Mouse (Mus musculus): ENCODE data around the gene Defb25. TPM values are rescaled to one million over a fixed set of nuclear protein-coding genes. Genes with fewer than 3 reads are reported as not detected.

The Defb25 gene
- polyA plus RNA-seq, 1 experiment from 2014 or later: 2.0 TPM

DNA sequence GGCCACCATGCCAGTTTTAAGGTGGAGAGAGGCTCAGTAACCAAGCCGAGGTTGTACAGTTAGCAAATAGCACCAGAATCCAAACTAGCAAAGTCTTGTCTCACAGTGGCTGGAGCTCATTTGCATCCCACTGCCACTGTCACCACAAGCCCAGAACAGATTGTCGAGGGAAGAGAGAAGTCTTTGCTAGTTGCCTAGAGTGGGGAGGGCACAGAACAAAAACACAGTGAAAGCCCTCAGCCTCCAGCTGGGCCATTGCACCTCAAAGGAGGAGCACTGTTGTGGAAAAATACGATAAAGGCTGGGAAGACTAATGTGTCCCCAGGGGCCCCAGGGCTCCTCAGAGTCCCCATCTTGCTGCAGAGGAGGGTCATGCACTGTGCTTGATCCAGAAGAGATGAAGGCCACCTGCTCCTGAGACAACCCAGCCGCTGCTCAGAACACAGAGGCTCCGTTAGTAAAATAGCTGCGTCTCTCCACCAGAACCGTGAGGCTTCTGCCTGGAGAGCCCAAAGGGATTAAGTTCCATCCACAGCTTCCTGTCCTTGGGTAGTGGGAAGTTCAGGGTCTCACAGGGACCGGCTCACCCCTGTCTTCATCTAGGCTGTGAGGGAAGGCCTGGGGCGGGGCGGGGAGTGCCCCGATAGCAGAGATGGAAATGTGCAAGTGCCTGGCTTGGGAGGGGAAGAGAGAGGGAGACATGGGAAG, 16.7 kb upstream of the Defb25 start:
- 42% methylated on average over 11 of the region's 11 CpGs for WGBS
- no peak for ATAC-seq (ENCODE audit: low FRiP score, low read depth)
- H3K27ac ChIP-seq: no peak overlapping the region; the same call in 1 of the 2 replicates

DNA sequence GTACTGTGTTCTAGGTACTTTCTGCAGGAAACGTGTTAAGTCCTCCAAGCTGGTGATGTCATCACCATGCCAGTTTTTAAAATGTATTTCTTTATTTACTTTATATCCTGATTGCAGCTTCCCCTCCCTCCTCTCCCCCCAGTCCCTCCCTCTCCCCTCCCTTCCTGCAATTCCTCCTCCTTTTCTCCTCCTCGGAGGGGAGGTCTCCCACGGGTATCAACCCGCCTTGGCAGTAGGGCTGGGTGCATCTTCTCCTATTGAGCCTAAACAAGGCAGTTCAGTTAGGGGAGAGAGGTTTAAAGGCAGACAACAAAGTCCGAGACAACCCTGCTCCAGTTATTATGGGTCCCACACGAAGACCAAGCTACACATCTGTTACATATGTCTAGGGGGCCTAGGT, 16.0 kb upstream of the Defb25 start:
- H3K9ac ChIP-seq: no peak overlapping the region
- H3K4me2 ChIP-seq (replicated peaks): no peak overlapping the region
- peaks cover 5% of the 10 kb centered on the region; the same call in 1 of the 2 replicates for H3K27me3 ChIP-seq
- ATAC-seq (ENCODE audit: low FRiP score, low read depth): no peak
- H3K27ac ChIP-seq: no peak overlapping the region
- WGBS: 63% methylated on average over 6 of the region's 6 CpGs
- H3K9me3 ChIP-seq: no peaks in the 10 kb centered on the region
- peaks cover 12% of the 10 kb centered on the region; the same call in 1 of the 2 replicates for H3K4me1 ChIP-seq
- no peak overlapping the region for H3K4me3 ChIP-seq
- H3K36me3 ChIP-seq: no peaks in the 10 kb centered on the region

More for the DNA sequence above, 16.7 kb upstream of the Defb25 start:
- Histone ChIP-seq H3K9me3 (no peaks in the 10 kb centered on the region), H3K4me3 (no peak overlapping the region), H3K9ac (no peak overlapping the region), H3K27me3 (peaks cover 1% of the 10 kb centered on the region; the same call in 1 of the 2 replicates), H3K36me3 (no peaks in the 10 kb centered on the region), H3K4me2 (replicated peaks) (no peak overlapping the region), H3K4me1 (peaks cover 12% of the 10 kb centered on the region; the same call in 1 of the 2 replicates)

DNA sequence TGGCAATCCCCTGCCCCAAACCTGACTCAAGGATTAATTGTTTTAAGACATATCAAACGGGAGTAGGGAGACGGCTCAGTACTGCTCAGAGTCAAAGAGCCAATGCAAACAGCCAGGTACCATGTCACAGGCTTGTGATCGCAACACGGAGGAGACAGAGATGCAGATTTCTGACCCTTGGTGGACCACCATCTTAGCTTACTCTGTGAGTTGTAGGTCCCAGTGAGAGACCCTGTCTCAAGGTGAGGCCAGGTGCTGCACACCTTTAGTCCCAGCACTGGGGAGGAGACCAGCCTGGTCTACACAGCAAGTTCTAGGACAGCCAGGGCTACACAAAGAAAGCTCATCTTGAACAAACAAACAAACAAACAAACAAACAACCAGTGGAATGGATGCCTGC, 14.5 kb upstream of the Defb25 start:
- peaks cover 8% of the 10 kb centered on the region; the same call in 1 of the 2 replicates for H3K27me3 ChIP-seq
- no peak for ATAC-seq (ENCODE audit: low FRiP score, low read depth)
- H3K4me1 ChIP-seq: peaks cover 22% of the 10 kb centered on the region
- no peak overlapping the region for H3K4me3 ChIP-seq
- H3K36me3 ChIP-seq: no peaks in the 10 kb centered on the region
- H3K27ac ChIP-seq: no peak overlapping the region
- no peak overlapping the region for H3K9ac ChIP-seq
- no peaks in the 10 kb centered on the region for H3K9me3 ChIP-seq
- 80% methylated on average over 4 of the region's 4 CpGs for WGBS
- no peak overlapping the region for H3K4me2 ChIP-seq (replicated peaks)

DNA sequence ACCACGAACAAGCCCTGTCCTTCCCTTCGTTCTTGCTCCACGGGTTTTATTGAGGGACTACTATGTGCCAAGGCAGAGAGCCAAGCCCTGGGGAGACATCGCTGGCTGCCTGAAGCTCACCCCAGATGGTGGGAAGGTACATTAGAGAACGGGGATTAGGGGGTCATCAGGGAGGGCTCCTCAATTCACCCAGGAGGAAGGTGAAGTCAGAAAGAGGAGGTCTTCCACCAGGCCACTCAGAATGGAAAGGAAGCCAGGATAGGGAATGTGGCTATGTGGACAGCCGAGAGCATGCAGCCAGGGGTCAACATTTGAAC, 14.1 kb upstream of the Defb25 start:
- Histone ChIP-seq H3K4me1 (peaks cover 26% of the 10 kb centered on the region), H3K27me3 (peaks cover 8% of the 10 kb centered on the region; the same call in 1 of the 2 replicates), H3K36me3 (no peaks in the 10 kb centered on the region), H3K9ac (no peak overlapping the region), H3K27ac (peak overlapping the region; percentile 55; the same call in 1 of the 2 replicates), H3K4me3 (no peak overlapping the region), H3K9me3 (no peaks in the 10 kb centered on the region), H3K4me2 (replicated peaks) (no peak overlapping the region)
- 76% methylated on average over 6 of the region's 6 CpGs for WGBS
- no peak for ATAC-seq (ENCODE audit: low FRiP score, low read depth)

DNA sequence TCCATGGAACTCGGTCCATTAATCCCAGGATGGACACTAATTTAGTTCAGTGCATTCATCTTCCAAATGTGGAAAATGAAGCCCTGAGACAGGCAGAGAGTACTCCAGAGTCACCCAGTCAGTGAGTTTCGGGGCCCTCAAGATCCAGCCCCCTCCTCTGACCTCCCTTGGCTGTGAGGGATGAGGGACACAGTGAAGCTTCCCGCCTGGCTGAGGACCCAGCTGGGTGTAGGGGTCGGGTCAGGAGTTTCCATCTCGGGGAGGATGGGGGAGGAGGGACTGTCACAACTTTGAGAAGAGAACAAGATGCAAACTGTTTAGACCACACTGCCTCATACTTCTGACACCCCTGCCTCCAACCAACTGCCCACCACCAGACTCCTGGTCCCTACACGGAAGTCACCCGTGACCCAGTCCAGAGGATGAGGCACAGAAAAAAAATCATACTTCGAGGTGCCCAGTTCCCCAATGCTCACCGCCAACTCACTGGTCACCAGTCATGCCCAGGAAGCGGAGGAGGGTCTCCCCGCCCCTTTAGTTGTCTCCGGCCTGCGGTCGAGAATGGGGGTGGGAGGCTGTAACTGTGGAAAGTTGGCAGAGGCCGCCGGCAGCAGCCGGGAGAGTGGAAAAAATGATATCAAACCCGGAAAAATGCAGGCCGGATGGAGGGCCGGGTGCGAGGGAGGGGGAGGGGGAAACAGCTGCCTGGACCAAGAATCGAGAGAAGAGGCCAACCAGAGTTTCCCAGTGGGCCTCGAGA, 13.6 kb upstream of the Defb25 start:
- no peak overlapping the region for H3K9ac ChIP-seq
- H3K4me3 ChIP-seq: no peak overlapping the region
- H3K9me3 ChIP-seq: no peaks in the 10 kb centered on the region
- no peak for ATAC-seq (ENCODE audit: low FRiP score, low read depth)
- H3K36me3 ChIP-seq: no peaks in the 10 kb centered on the region
- H3K27ac ChIP-seq: peak overlapping the region; percentile 58; the same call in 1 of the 2 replicates
- WGBS: 69% methylated on average over 23 of the region's 23 CpGs
- H3K27me3 ChIP-seq: peaks cover 8% of the 10 kb centered on the region; the same call in 1 of the 2 replicates
- peaks cover 26% of the 10 kb centered on the region for H3K4me1 ChIP-seq
- 0 out of 2 replicates have a peak overlapping the region, but pooled peaks have one; percentile 9 for H3K4me2 ChIP-seq (replicated peaks)

DNA sequence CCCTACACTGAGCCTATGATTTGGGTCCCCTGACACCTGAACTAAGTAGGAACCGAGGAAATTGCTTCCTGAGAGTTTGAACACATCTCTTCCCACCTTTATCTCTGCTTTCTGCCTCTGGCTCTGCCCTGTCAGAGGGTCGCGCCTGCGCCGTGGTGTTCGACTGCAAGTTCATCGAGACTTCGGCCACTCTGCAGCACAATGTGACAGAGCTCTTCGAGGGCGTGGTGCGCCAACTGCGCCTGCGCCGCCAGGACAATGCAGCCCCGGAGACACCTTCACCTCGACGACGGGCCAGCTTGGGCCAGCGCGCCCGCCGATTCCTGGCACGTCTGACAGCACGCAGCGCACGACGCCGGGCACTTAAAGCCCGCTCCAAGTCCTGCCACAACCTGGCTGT, 11.5 kb upstream of the Defb25 start:
- Histone ChIP-seq H3K27ac (no peak overlapping the region), H3K36me3 (no peaks in the 10 kb centered on the region), H3K4me2 (replicated peaks) (no peak overlapping the region), H3K4me3 (no peak overlapping the region), H3K9ac (no peak overlapping the region), H3K4me1 (peaks cover 26% of the 10 kb centered on the region), H3K27me3 (peaks cover 14% of the 10 kb centered on the region), H3K9me3 (no peaks in the 10 kb centered on the region)
- 78% methylated on average over 29 of the region's 29 CpGs for WGBS
- ATAC-seq (ENCODE audit: low FRiP score, low read depth): no peak

DNA sequence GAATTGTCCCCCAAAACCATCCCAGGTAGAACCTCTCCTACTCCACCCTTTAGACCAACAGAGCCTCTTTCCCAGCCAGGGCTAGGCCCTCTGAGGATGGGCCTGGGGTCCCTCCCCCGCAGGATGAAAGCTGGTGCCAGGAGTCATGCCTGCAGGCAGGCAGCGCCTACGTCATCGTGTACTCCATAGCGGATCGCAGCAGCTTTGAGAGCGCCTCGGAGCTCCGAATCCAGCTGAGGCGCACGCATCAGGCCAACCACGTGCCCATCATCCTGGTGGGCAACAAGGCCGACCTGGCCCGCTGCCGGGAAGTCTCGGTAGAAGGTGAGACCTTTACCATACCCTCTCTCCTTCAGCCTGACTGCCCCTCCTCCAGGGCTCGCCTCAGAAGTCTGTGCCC, 10.5 kb upstream of the Defb25 start:
- ATAC-seq (ENCODE audit: low FRiP score, low read depth): no peak
- WGBS: 33% methylated on average over 17 of the region's 17 CpGs
- Histone ChIP-seq H3K4me2 (replicated peaks) (peak overlapping the region; percentile 37), H3K9ac (peak overlapping the region; percentile 19; the same call in 1 of the 2 replicates), H3K9me3 (no peaks in the 10 kb centered on the region), H3K27me3 (peaks cover 24% of the 10 kb centered on the region), H3K27ac (no peak overlapping the region), H3K36me3 (no peaks in the 10 kb centered on the region), H3K4me1 (peaks cover 26% of the 10 kb centered on the region), H3K4me3 (no peak overlapping the region)

DNA sequence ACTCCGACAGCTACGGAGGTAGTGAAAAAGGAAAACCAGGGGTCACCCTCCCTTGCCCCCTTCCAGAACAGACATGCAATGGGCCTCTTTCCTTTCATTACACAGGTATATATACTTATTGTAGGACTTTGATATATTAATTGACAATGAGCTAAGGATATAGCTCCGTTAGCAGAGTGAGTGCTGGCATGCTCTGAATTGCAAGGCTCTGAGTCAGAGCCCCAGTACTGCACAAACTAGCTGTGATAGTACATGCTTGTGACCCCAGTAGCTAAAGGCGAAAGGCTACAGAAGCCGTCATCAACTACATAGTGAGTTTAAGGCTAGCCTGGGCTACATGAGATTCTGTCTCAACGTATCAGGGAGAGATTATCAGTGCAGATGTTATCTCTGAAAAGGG, 7.1 kb upstream of the Defb25 start:
- peaks cover 57% of the 10 kb centered on the region for H3K27me3 ChIP-seq

DNA sequence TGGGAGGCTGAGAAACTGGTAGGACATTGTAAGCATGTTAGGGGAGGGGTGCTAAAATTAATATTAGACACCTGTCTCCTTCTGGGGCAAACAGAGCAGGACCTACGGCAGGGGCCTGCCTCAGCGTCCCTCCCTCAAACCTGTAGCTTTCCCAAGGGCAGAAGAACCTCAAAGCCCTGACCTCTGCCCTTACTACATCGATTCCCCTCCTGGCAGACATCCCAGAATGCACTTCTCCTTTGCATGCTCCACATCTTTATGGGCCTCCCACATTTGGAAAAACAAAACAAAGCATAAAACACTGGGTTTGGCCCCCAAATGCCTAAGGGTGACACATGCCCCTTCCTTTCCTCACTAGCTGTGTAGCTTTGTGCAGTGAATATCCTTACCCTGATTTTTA, 6.4 kb upstream of the Defb25 start:
- no peak overlapping the region for H3K27ac ChIP-seq
- H3K9me3 ChIP-seq: no peaks in the 10 kb centered on the region
- peaks cover 29% of the 10 kb centered on the region for H3K4me1 ChIP-seq
- no peaks in the 10 kb centered on the region for H3K36me3 ChIP-seq
- no peak overlapping the region for H3K4me3 ChIP-seq
- 51% methylated on average over 3 of the region's 3 CpGs for WGBS
- H3K9ac ChIP-seq: no peak overlapping the region
- no peak overlapping the region for H3K4me2 ChIP-seq (replicated peaks)
- H3K27me3 ChIP-seq: peaks cover 58% of the 10 kb centered on the region
- no peak for ATAC-seq (ENCODE audit: low FRiP score, low read depth)

More for the DNA sequence above, 7.1 kb upstream of the Defb25 start:
- no peak for ATAC-seq (ENCODE audit: low FRiP score, low read depth)
- H3K4me1 ChIP-seq: peaks cover 29% of the 10 kb centered on the region
- no peak overlapping the region for H3K9ac ChIP-seq
- H3K27ac ChIP-seq: no peak overlapping the region
- H3K4me3 ChIP-seq: no peak overlapping the region
- no peak overlapping the region for H3K4me2 ChIP-seq (replicated peaks)
- no peaks in the 10 kb centered on the region for H3K36me3 ChIP-seq
- 87% methylated on average over 6 of the region's 6 CpGs for WGBS
- no peaks in the 10 kb centered on the region for H3K9me3 ChIP-seq

DNA sequence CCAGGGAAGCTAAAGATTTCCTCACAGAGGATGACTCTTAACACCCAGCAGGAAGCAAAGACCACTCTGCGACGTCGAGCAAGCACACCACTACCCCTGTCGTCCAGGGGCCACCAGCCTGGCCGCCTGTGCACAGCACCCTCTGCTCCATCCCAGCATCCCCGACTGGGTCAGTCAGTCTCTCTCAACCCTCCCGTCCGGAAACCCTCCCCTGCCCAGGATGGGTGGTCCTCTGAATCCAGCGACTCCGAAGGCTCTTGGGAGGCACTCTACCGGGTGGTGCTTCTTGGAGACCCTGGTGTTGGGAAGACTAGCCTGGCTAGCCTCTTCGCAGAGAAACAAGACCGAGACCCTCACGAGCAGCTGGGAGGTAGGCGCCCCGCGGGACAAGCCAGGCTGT, 5.2 kb upstream of the Defb25 start:
- Histone ChIP-seq H3K27ac (no peak overlapping the region), H3K4me2 (replicated peaks) (no peak overlapping the region; the same call in 1 of the 2 replicates), H3K27me3 (peaks cover 59% of the 10 kb centered on the region), H3K9ac (no peak overlapping the region), H3K4me1 (peaks cover 21% of the 10 kb centered on the region), H3K9me3 (no peaks in the 10 kb centered on the region), H3K36me3 (no peaks in the 10 kb centered on the region), H3K4me3 (no peak overlapping the region)
- no peak for ATAC-seq (ENCODE audit: low FRiP score, low read depth)
- WGBS: 40% methylated on average over 17 of the region's 17 CpGs

DNA sequence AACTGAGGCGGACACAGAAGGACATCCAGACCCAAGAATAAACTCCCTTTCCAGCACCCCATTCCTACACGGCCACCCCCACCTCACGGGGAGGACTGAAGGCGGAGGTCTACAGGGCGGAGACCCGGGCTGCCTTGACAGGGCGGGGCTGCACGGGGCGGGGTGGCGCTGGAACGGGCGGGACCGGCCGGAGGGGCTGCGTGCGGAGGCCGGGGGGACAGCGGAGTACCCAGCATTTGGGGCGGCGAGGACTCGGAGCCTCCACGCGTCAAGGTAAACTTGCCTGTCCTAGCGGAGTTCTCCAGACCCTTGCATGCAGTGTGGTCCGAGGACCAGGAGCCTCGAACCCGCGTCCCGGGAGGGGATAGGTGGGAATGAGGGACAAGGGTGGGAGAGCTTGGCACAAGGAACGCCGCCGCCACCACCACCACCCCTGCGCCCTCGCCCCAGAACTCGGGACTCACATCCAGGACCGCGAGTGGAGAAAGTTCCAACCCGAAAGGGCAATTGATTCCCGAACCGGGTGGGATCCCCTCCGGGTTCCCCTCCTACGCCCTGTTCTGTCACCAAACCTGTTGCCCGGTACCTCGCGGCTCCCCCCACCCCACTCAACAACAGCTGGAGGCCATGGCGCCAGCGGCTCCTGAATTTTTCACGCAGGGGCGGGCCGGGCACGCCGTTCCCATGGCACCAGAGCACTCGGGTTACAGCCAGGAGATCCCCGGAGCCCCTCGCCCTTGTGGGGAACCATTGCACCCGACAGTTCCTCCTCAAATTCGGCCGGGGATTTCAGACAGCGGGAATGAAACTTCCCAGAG, 4.1 kb upstream of the Defb25 start, which contains the start of gene Rem1:
Rem1 (plus strand) TSS at position 178 of the 818 bp plus-strand sequence.
- H3K27me3 ChIP-seq: peaks cover 59% of the 10 kb centered on the region

More for the DNA sequence above, 4.1 kb upstream of the Defb25 start, which contains the start of gene Rem1:
- peak within 1 kb of the TSS; percentile 67 for H3K9ac ChIP-seq
- ATAC-seq (ENCODE audit: low FRiP score, low read depth): peak; percentile 62; the same call in 1 of the 2 replicates
- H3K9me3 ChIP-seq: no peaks in the 10 kb centered on the region
- no peak within 1 kb of the TSS for H3K27ac ChIP-seq
- H3K4me1 ChIP-seq: peaks cover 15% of the 10 kb centered on the region
- 2% methylated on average over 59 of the region's 59 CpGs for WGBS
- peak within 1 kb of the TSS; percentile 50 for H3K4me3 ChIP-seq
- H3K36me3 ChIP-seq: no peaks in the 10 kb centered on the region
- H3K4me2 ChIP-seq (replicated peaks): peak within 1 kb of the TSS; percentile 86

All from limb, embryonic 13.5 days (tissue).